In genomic region chr15:97860353-97860752, GRCm38 (mm10) we compare ENCODE assay signal across 24 mouse cellular contexts. TPM values are rescaled to one million over a fixed set of nuclear protein-coding genes. Genes with fewer than 3 reads are reported as not detected.
DNase-seq lines count a peak whose midpoint lies in the region; ATAC-seq and TF ChIP-seq lines count a peak whose summit lies in the region.
"Had no signal": no experiment of that assay in that cellular context is flagged by ENCODE, and none has a peak within 500 bp of the region (broad histone marks: within the 10 kb centered on the region; RNA-seq: fewer than 3 reads in every experiment).

No protein-coding gene starts in this region.

- H3K4me2 ChIP-seq in kidney, embryonic 15.5 days, result no peak overlapping the region
- H3K4me2 ChIP-seq in kidney, embryonic 16.5 days (replicated peaks; ENCODE audit: low read depth, low read length), result no peak overlapping the region
- no peak overlapping the region for H3K4me2 ChIP-seq in liver, postnatal 0 days (ENCODE audit: low read depth, low read length)
- H3K4me2 ChIP-seq in liver, embryonic 11.5 days, result no peak overlapping the region
- H3K4me2 ChIP-seq: embryonic facial prominence, embryonic 12.5 days; forebrain, embryonic 13.5 days had no signal

- WGBS in kidney, adult 2 months, result 71% methylated on average over 3 of the region's 3 CpGs
- 82% methylated on average over 3 of the region's 3 CpGs for WGBS in kidney, embryonic 15.5 days
- WGBS in kidney, embryonic 16.5 days, result 76% methylated on average over 3 of the region's 3 CpGs
- 67% methylated on average over 3 of the region's 3 CpGs for WGBS in liver, postnatal 0 days (ENCODE audit: insufficient replicate concordance)
- WGBS in liver, embryonic 11.5 days, result 77% methylated on average over 3 of the region's 3 CpGs

- TF ChIP-seq CTCF in kidney, adult 2 months (conservative IDR thresholded peaks at IDR 0.05; ENCODE audit: insufficient read depth, insufficient read length, low read depth, low read length), result no peak
- no peak for TF ChIP-seq CTCF in liver, postnatal 0 days (IDR thresholded peaks at IDR 0.05; ENCODE audit: low read depth)

- TF ChIP-seq POLR2A in kidney, adult 2 months (IDR thresholded peaks at IDR 0.05; ENCODE audit: low read depth, low read length), result no peak

- H3K27ac ChIP-seq in kidney, adult 2 months (ENCODE audit: insufficient read depth, low read depth, low read length), result no peak overlapping the region
- no peak overlapping the region for H3K27ac ChIP-seq in kidney, embryonic 15.5 days
- H3K27ac ChIP-seq in kidney, embryonic 16.5 days (ENCODE audit: low read length), result no peak overlapping the region
- H3K27ac ChIP-seq in liver, postnatal 0 days (ENCODE audit: low read depth), result no peak overlapping the region
- H3K27ac ChIP-seq in liver, embryonic 11.5 days (ENCODE audit: low read depth, low read length), result no peak overlapping the region
- H3K27ac ChIP-seq: embryonic facial prominence, embryonic 10.5 days; embryonic facial prominence, embryonic 12.5 days; forebrain, embryonic 13.5 days had no signal

- H3K9me3 ChIP-seq in kidney, embryonic 15.5 days (replicated peaks), result no peaks in the 10 kb centered on the region
- no peaks in the 10 kb centered on the region for H3K9me3 ChIP-seq in kidney, embryonic 16.5 days (ENCODE audit: low read length)
- no peaks in the 10 kb centered on the region for H3K9me3 ChIP-seq in liver, postnatal 0 days (ENCODE audit: low read length)
- H3K9me3 ChIP-seq in liver, embryonic 11.5 days (ENCODE audit: control insufficient read depth, low read length), result no peaks in the 10 kb centered on the region
- H3K9me3 ChIP-seq: embryonic facial prominence, embryonic 12.5 days; forebrain, embryonic 13.5 days had no signal

- no peaks in the 10 kb centered on the region for H3K27me3 ChIP-seq in kidney, adult 2 months (replicated peaks; ENCODE audit: control insufficient read depth, insufficient read depth, low read length)
- no peaks in the 10 kb centered on the region for H3K27me3 ChIP-seq in kidney, embryonic 15.5 days
- H3K27me3 ChIP-seq in kidney, embryonic 16.5 days (ENCODE audit: insufficient read depth, low read length), result no peaks in the 10 kb centered on the region
- H3K27me3 ChIP-seq in liver, postnatal 0 days (ENCODE audit: insufficient read depth, low read length), result no peaks in the 10 kb centered on the region
- no peaks in the 10 kb centered on the region for H3K27me3 ChIP-seq in liver, embryonic 11.5 days (replicated peaks; ENCODE audit: control insufficient read depth, insufficient read depth, low read length)
- H3K27me3 ChIP-seq: embryonic facial prominence, embryonic 12.5 days; forebrain, embryonic 13.5 days; Patski had no signal

- no peak for TF ChIP-seq EP300 in liver, postnatal 0 days (IDR thresholded peaks at IDR 0.05; ENCODE audit: low read depth)

- H3K36me3 ChIP-seq in kidney, adult 2 months (ENCODE audit: control insufficient read depth, insufficient read depth, low read length), result no peaks in the 10 kb centered on the region; the same call in 1 of the 2 replicates
- no peaks in the 10 kb centered on the region for H3K36me3 ChIP-seq in kidney, embryonic 15.5 days
- 0 out of 2 replicates have a peak, but pooled peaks cover 6% of the 10 kb centered on the region for H3K36me3 ChIP-seq in kidney, embryonic 16.5 days (ENCODE audit: insufficient read depth, low read length)
- no peaks in the 10 kb centered on the region for H3K36me3 ChIP-seq in liver, postnatal 0 days (replicated peaks; ENCODE audit: insufficient read depth, low read length)
- no peaks in the 10 kb centered on the region for H3K36me3 ChIP-seq in liver, embryonic 11.5 days (ENCODE audit: control insufficient read depth, insufficient read depth, low read length)
- H3K36me3 ChIP-seq: embryonic facial prominence, embryonic 10.5 days; embryonic facial prominence, embryonic 12.5 days; G1E had no signal

- no peak for ATAC-seq in kidney, embryonic 15.5 days (replicated peaks; ENCODE audit: low FRiP score)
- ATAC-seq in kidney, embryonic 16.5 days (ENCODE audit: low FRiP score, low TSS enrichment), result no peak
- ATAC-seq in liver, postnatal 0 days, result peak; percentile 45; the same call in 1 of the 2 replicates
- ATAC-seq in liver, embryonic 11.5 days (replicated peaks; ENCODE audit: low FRiP score), result no peak
- ATAC-seq: activated CD4-positive, CD25-positive, alpha-beta regulatory T cell, adult 4 months; CD4-positive, CD25-positive, alpha-beta regulatory T cell, adult 4 months; forebrain, embryonic 13.5 days; Patski had no signal

- H3K9ac ChIP-seq in kidney, embryonic 15.5 days, result no peak overlapping the region
- no peak overlapping the region for H3K9ac ChIP-seq in kidney, embryonic 16.5 days (replicated peaks; ENCODE audit: low read length)
- H3K9ac ChIP-seq in liver, postnatal 0 days (replicated peaks), result no peak overlapping the region
- no peak overlapping the region for H3K9ac ChIP-seq in liver, embryonic 11.5 days (ENCODE audit: low read depth, low read length)
- H3K9ac ChIP-seq: embryonic facial prominence, embryonic 12.5 days; forebrain, embryonic 13.5 days had no signal

- H3K4me3 ChIP-seq in kidney, adult 2 months (ENCODE audit: insufficient read depth, low read depth, low read length), result no peak overlapping the region
- no peak overlapping the region for H3K4me3 ChIP-seq in kidney, embryonic 15.5 days (replicated peaks)
- no peak overlapping the region for H3K4me3 ChIP-seq in kidney, embryonic 16.5 days (ENCODE audit: low read length)
- H3K4me3 ChIP-seq in liver, postnatal 0 days (ENCODE audit: low read depth, low read length), result no peak overlapping the region
- H3K4me3 ChIP-seq in liver, embryonic 11.5 days (ENCODE audit: low read depth, low read length), result no peak overlapping the region
- H3K4me3 ChIP-seq: embryonic facial prominence, embryonic 10.5 days; embryonic facial prominence, embryonic 12.5 days; forebrain, embryonic 13.5 days had no signal

- no peaks in the 10 kb centered on the region for H3K4me1 ChIP-seq in kidney, adult 2 months (ENCODE audit: control insufficient read depth, insufficient read depth, low read length)
- H3K4me1 ChIP-seq in kidney, embryonic 15.5 days, result peaks cover 12% of the 10 kb centered on the region
- 0 out of 2 replicates have a peak, but pooled peaks cover 3% of the 10 kb centered on the region for H3K4me1 ChIP-seq in kidney, embryonic 16.5 days (ENCODE audit: insufficient read depth, low read length)
- H3K4me1 ChIP-seq in liver, postnatal 0 days (ENCODE audit: insufficient read depth), result no peaks in the 10 kb centered on the region
- H3K4me1 ChIP-seq in liver, embryonic 11.5 days (replicated peaks; ENCODE audit: control insufficient read depth, insufficient read depth, low read length), result peaks cover 21% of the 10 kb centered on the region

- DNase-seq in kidney, adult 2 months, result peak; percentile 80
- DNase-seq in kidney, adult 9 months, result peak; percentile 69
- DNase-seq in kidney, postnatal 36 days, result peak; percentile 62 to 64
- no peak for DNase-seq in kidney, adult 11 months
- DNase-seq in liver, postnatal 0 days, result no peak
- DNase-seq in liver, embryonic 11.5 days (ENCODE audit: low spot score), result no peak
- DNase-seq: adrenal gland, adult 8-10 months; adrenal gland, postnatal 14 days; adrenal gland, postnatal 36 days; B cell, adult 2 months; cerebellum, adult 11-12 months; cerebellum, adult 2 months; cerebellum, adult 9-10 months; cerebellum, postnatal 10 days; cerebellum, postnatal 25 days had no signal

RNA-seq across cellular contexts. Expression of gene Hdac7, which starts 16.1 kb away (rescaled TPM):
- 41.6 and 45.4 TPM in 2 replicates for polyA plus RNA-seq in kidney, adult 2 months (2012; rRNA removed)
- 29.9 and 35.2 TPM in 2 replicates for polyA plus RNA-seq in kidney, embryonic 15.5 days (2015; fragmentation: Nextera tagmentation; extraction: Ambion mirVana)
- 37.3 and 40.0 TPM in 2 replicates for polyA plus RNA-seq in kidney, embryonic 16.5 days (2015; fragmentation: Nextera tagmentation; extraction: Ambion mirVana)
- polyA plus RNA-seq in liver, postnatal 0 days (2015; fragmentation: Nextera tagmentation; extraction: Ambion mirVana), result 5.3 TPM in 2 replicates
- polyA plus RNA-seq in liver, embryonic 11.5 days (2014; fragmentation: Nextera tagmentation; extraction: Ambion mirVana), result 28.1 and 33.5 TPM in 2 replicates

RNA-seq across cellular contexts. Expression of gene Vdr, which starts 50.1 kb away (rescaled TPM):
- polyA plus RNA-seq in kidney, adult 2 months (2012; rRNA removed), result 96.6 and 114 TPM in 2 replicates
- 6.5 and 7.2 TPM in 2 replicates for polyA plus RNA-seq in kidney, embryonic 15.5 days (2015; fragmentation: Nextera tagmentation; extraction: Ambion mirVana)
- polyA plus RNA-seq in kidney, embryonic 16.5 days (2015; fragmentation: Nextera tagmentation; extraction: Ambion mirVana), result 9.6 and 10.5 TPM in 2 replicates
- polyA plus RNA-seq in liver, postnatal 0 days (2015; fragmentation: Nextera tagmentation; extraction: Ambion mirVana), result 0.07 and 0.25 TPM in 2 replicates
- polyA plus RNA-seq in liver, embryonic 11.5 days (2014; fragmentation: Nextera tagmentation; extraction: Ambion mirVana), result 0.96 and 1.2 TPM in 2 replicates
- polyA plus RNA-seq: forebrain, embryonic 13.5 days had no signal

Comparison
In these comparisons a context has a peak if more than half of its experiments do, and no peak if none do; other contexts are left out.
1. DNase-seq: peak in kidney, adult 2 months (single experiment), kidney, adult 9 months (single experiment) and kidney, postnatal 36 days (2 of 2); none in kidney, adult 11 months (single experiment), liver, postnatal 0 days (single experiment) and liver, embryonic 11.5 days (single experiment).